Mouse (Mus musculus) MEL (cell line): Measurements from ENCODE around the gene Ube2d2b. TPM values are rescaled to one million over a fixed set of nuclear protein-coding genes. Genes with fewer than 3 reads are reported as not detected.

Source experiments
- DNase-seq: peaks from one replicate; pipeline ENCODE4 v3.0.0; 2011; ENCODE audit warnings: low read depth, low spot score
- H3K27ac ChIP-seq: 2 replicates; pipeline ENCODE4 v1.5.1; 2012; ENCODE audit warnings: low read depth, mild to moderate bottlenecking, control low read depth, low read length, moderate library complexity; ENCODE audit not compliant: control insufficient read depth
- H3K27me3 ChIP-seq, 2 experiments: fragments of 150-350 bp in 1 of 2; sonication (generic) in 1 of 2; 2 replicates each; pipeline ENCODE4 v1.6.1; 2012; ENCODE audit warnings: low read length in 2 of 2, mild to moderate bottlenecking in 2 of 2, improper control_type of control experiment in 1 of 2, moderate library complexity in 1 of 2; ENCODE audit not compliant: insufficient read depth in 2 of 2, control insufficient read depth in 1 of 2
- H3K36me3 ChIP-seq, 2 experiments: 2 replicates each; pipeline ENCODE4 v1.6.1; 2012 to 2014; ENCODE audit warnings: low read length in 2 of 2, improper control_type of control experiment in 1 of 2, inconsistent platforms in 1 of 2, mild to moderate bottlenecking in 1 of 2; ENCODE audit not compliant: insufficient read depth in 2 of 2, control insufficient read depth in 1 of 2
- H3K4me1 ChIP-seq, 2 experiments: fragments of 150-350 bp in 1 of 2; sonication (generic) in 1 of 2; 2 replicates each; pipeline ENCODE4 v1.6.1; 2012; ENCODE audit warnings: low read length in 2 of 2, improper control_type of control experiment in 1 of 2, mild to moderate bottlenecking in 1 of 2; ENCODE audit not compliant: insufficient read depth in 2 of 2, control insufficient read depth in 1 of 2
- H3K4me3 ChIP-seq, 2 experiments: fragments of 150-350 bp in 1 of 2; sonication (generic) in 1 of 2; 2 replicates each; pipeline ENCODE4 v1.5.1; 2012; ENCODE audit warnings: low read depth in 2 of 2, low read length in 2 of 2, mild to moderate bottlenecking in 2 of 2, moderate library complexity in 2 of 2, control low read depth in 1 of 2, improper control_type of control experiment in 1 of 2; ENCODE audit not compliant: control insufficient read depth in 1 of 2, insufficient read depth in 1 of 2
- H3K79me2 ChIP-seq: 2 replicates; pipeline ENCODE4 v1.6.1; 2012; ENCODE audit warnings: mild to moderate bottlenecking, low read length, moderate library complexity; ENCODE audit not compliant: control insufficient read depth, poor library complexity, insufficient read depth
- H3K9ac ChIP-seq: 2 replicates; pipeline ENCODE4 v1.6.1; 2012; ENCODE audit warnings: low read depth, mild to moderate bottlenecking, control low read depth, low read length, moderate library complexity; ENCODE audit not compliant: control insufficient read depth, poor library complexity, severe bottlenecking
- H3K9me3 ChIP-seq: fragments of 150-350 bp; sonication (generic); replicated peaks from 2 replicates; pipeline ENCODE4 v1.6.1; 2012; ENCODE audit warnings: mild to moderate bottlenecking, low read length, improper control_type of control experiment, moderate library complexity; ENCODE audit not compliant: insufficient read depth
- CTCF ChIP-seq, 3 experiments: IDR thresholded peaks in 2 of 3; conservative IDR thresholded peaks in 1 of 3; 2 replicates each; pipeline ENCODE4 v1.5.1; 2011 to 2012; ENCODE audit warnings: low read length in 3 of 3, low read depth in 2 of 3, mild to moderate bottlenecking in 2 of 3, improper control_type of control experiment in 1 of 3, inconsistent platforms in 1 of 3, mixed read lengths in 1 of 3, moderate library complexity in 1 of 3; ENCODE audit not compliant: control insufficient read depth in 1 of 3, insufficient read depth in 1 of 3, poor library complexity in 1 of 3, severe bottlenecking in 1 of 3
- MAX ChIP-seq: IDR thresholded peaks from 2 replicates; pipeline ENCODE4 v1.6.1; 2011; ENCODE audit warnings: low read length, improper control_type of control experiment
- MYB ChIP-seq: IDR thresholded peaks from 2 replicates; pipeline ENCODE4 v1.6.1; 2011; ENCODE audit warnings: mild to moderate bottlenecking, low read depth, low read length, improper control_type of control experiment
- RAD21 ChIP-seq: IDR thresholded peaks from 2 replicates; pipeline ENCODE4 v1.6.1; 2011; ENCODE audit warnings: mild to moderate bottlenecking, low read depth, low read length, improper control_type of control experiment
- SIN3A ChIP-seq: IDR thresholded peaks from 2 replicates; pipeline ENCODE4 v1.6.1; 2012; ENCODE audit warnings: low read length, improper control_type of control experiment, inconsistent platforms
- SMC3 ChIP-seq: IDR thresholded peaks from 2 replicates; pipeline ENCODE4 v1.6.1; 2011; ENCODE audit warnings: low read depth, low read length, improper control_type of control experiment
- TAL1 ChIP-seq: IDR thresholded peaks from 2 replicates; pipeline ENCODE4 v1.6.1; 2012; ENCODE audit warnings: mild to moderate bottlenecking, inconsistent platforms, low read length, moderate library complexity, mixed read lengths
- UBTF ChIP-seq: IDR thresholded peaks from 2 replicates; pipeline ENCODE4 v1.6.1; 2012; ENCODE audit warnings: low read depth, mild to moderate bottlenecking, inconsistent platforms, low read length, improper control_type of control experiment, moderate library complexity, borderline replicate concordance; ENCODE audit not compliant: insufficient read depth
- ZC3H11A ChIP-seq: IDR thresholded peaks from 2 replicates; pipeline ENCODE4 v1.6.1; 2012; ENCODE audit warnings: low read depth, mild to moderate bottlenecking, inconsistent platforms, low read length, improper control_type of control experiment
- ZNF384 ChIP-seq: IDR thresholded peaks from 2 replicates; pipeline ENCODE4 v1.6.1; 2012; ENCODE audit warnings: low read depth, mild to moderate bottlenecking, inconsistent platforms, low read length, improper control_type of control experiment
- polyA plus RNA-seq, 2 experiments: library from polyadenylated mRNA; stranded (reverse) in 1 of 2; unstranded in 1 of 2; fragments of >175 nt in 1 of 2; fragments of >200 nt in 1 of 2; gene quantifications; 2 replicates each; pipeline versions ENCODE4 v1.2.1 to v1.2.4; 2012; ENCODE audit warnings: low replicate concordance in 2 of 2, low read depth in 1 of 2; ENCODE audit not compliant: insufficient read length in 2 of 2, insufficient read depth in 1 of 2, missing spikeins in 1 of 2
- total RNA-seq: library from RNA; depleted of rRNA; stranded (reverse); fragments of 300-350 nt; gene quantifications from 2 replicates; pipeline ENCODE4 v1.2.3, GENCODE M21; 2012

The Ube2d2b gene
- total and polyA plus RNA-seq, 3 experiments = 0.08 TPM; not detected in 2

DNA sequence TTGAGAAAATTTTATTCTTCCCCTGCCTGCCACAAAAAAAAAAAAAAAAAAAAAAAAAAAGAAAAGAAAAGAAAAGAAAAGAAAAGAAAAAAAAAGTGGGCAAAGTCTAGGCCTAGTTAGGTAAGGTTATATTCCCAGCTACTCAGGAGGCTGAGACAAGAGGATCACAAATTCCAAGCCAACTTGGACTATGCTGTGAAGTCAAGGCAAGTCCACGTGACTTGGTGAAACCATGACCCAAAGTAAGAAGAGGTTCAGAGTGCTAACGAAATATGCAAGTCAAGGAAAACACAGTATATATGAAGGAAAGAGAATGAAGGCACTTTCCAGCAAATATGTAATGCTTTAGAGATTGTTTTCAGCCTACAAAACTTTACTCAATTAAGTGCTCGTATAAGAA is 37.4 kb upstream of the Ube2d2b start:
- Histone ChIP-seq H3K27ac (no peak overlapping the region), H3K4me1 (0 out of 4 replicates have a peak, but pooled peaks cover 0 to 2% of the 10 kb centered on the region in 2 experiments), H3K9ac (no peak overlapping the region), H3K79me2 (no peaks in the 10 kb centered on the region), H3K27me3 (no peaks in the 10 kb centered on the region), H3K36me3 (peaks cover 0 to 5% of the 10 kb centered on the region in 2 experiments; a peak in 2 of 4 replicates), H3K4me3 (no peak overlapping the region), H3K9me3 (no peaks in the 10 kb centered on the region)
- no peak for DNase-seq
- TF ChIP-seq ZNF384 = peak; percentile 41; the same call in 1 of the 2 replicates
- no peak for TF ChIP-seq UBTF

DNA sequence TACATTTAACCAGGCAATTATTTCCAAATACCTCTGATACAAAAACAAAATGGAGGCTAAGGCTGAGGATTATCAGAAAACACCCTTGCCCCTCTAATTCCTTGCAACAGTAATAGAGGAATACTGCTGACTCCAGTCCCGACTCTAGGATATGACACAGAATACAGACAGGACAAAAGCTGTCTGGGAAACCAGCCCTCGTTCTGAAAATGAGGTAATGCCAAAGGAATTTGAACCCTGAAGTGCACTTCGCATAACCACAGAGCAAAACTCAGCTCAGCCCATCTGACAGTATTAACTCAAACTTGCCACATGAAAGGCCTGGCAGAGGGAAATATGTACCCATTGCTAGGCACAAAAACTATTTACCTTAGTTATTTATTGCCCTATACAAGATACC is 36.6 kb upstream of the Ube2d2b start:
- H3K27ac ChIP-seq = no peak overlapping the region
- H3K79me2 ChIP-seq = no peaks in the 10 kb centered on the region
- no peak overlapping the region for H3K9ac ChIP-seq
- peaks cover 0 to 3% of the 10 kb centered on the region in 2 experiments; a peak in 2 of 4 replicates for H3K36me3 ChIP-seq
- TF ChIP-seq MAX (no peak), MYB (no peak)
- 0 out of 4 replicates have a peak, but pooled peaks cover 0 to 2% of the 10 kb centered on the region in 2 experiments for H3K4me1 ChIP-seq
- no peaks in the 10 kb centered on the region for H3K27me3 ChIP-seq
- no peak overlapping the region for H3K4me3 ChIP-seq
- no peak for DNase-seq
- no peaks in the 10 kb centered on the region for H3K9me3 ChIP-seq

DNA sequence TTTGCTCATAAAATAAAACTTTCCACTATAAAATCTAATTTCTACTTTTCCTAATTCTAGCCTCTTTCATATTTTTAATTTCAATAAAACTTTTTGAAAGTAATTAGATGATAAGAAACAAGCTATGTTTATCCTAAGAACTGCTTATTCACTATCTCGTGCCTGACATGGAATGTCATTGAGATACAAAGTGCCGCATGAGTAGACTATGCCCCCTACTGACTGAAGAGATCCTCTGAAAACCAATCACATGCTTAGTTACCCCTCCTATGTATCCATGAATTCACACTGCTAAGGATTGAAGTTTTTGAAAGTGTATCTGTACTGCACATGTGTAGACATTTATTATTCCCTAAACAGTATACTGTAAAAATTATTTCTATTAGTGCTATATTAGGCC is 36.0 kb upstream of the Ube2d2b start:
- H3K27me3 ChIP-seq = no peaks in the 10 kb centered on the region
- TF ChIP-seq CTCF (IDR thresholded peaks at IDR 0.05 in 2 of 3, conservative IDR thresholded peaks at IDR 0.05 in 1 of 3; ENCODE audit: control insufficient read depth in 1 of 3, insufficient read depth in 1 of 3, low read depth in 2 of 3, low read length in 3 of 3, poor library complexity in 1 of 3, severe bottlenecking in 1 of 3) = peak in 2 of 3 experiments; percentile 10 to 63; a peak in 2 of 6 replicates
- no peak for TF ChIP-seq UBTF
- peak; percentile 48 for TF ChIP-seq ZC3H11A
- no peak for TF ChIP-seq TAL1
- peak; percentile 62 for TF ChIP-seq RAD21
- TF ChIP-seq SMC3 = peak; percentile 62
- TF ChIP-seq SIN3A = 0 out of 2 replicates have a peak, but pooled peaks have one; percentile 21
- TF ChIP-seq, all 39 proteins: peak for 5
- H3K36me3 ChIP-seq = peaks cover 0 to 3% of the 10 kb centered on the region in 2 experiments; a peak in 1 of 4 replicates
- H3K9me3 ChIP-seq = no peaks in the 10 kb centered on the region
- H3K27ac ChIP-seq = no peak overlapping the region
- no peak overlapping the region for H3K9ac ChIP-seq
- no peak overlapping the region for H3K4me3 ChIP-seq
- H3K79me2 ChIP-seq = no peaks in the 10 kb centered on the region
- H3K4me1 ChIP-seq = 0 out of 4 replicates have a peak, but pooled peaks cover 0 to 2% of the 10 kb centered on the region in 2 experiments
- DNase-seq = peak; percentile 30
